ENCODE assay signal across 16 mouse cellular contexts in genomic region chr13:38109081-38109480, GRCm38 (mm10). TPM values are rescaled to one million over a fixed set of nuclear protein-coding genes. Genes with fewer than 3 reads are reported as not detected.
DNase-seq lines count a peak whose midpoint lies in the region.
"Had no signal": no experiment of that assay in that cellular context is flagged by ENCODE, and none has a peak within 500 bp of the region (broad histone marks: within the 10 kb centered on the region; RNA-seq: fewer than 3 reads in every experiment).

No protein-coding gene starts in this region.

- DNase-seq in heart, adult 11 months: peak; percentile 83
- DNase-seq in heart, postnatal 25 days (ENCODE audit: low spot score): no peak
- DNase-seq in ES-CJ7 (ENCODE audit: low read depth, low spot score) (peak; percentile 97), ZHBTc4 (ENCODE audit: low read depth, low spot score) (peak; percentile 97)
- DNase-seq in adrenal gland, postnatal 14 days: no peak
- DNase-seq in right cerebral cortex, postnatal 25 days: no peak
- no peak for DNase-seq in right cerebral cortex, postnatal 14 days
- DNase-seq: adrenal gland, postnatal 10 days; cerebellum, adult 11 months; cerebellum, adult 2 months; cerebellum, adult 9-11 months; cerebellum, postnatal 25 days; embryo, embryonic 11 days; gastrocnemius, postnatal 10 days; gastrocnemius, postnatal 36 days; heart, postnatal 36 days had no signal

- intact Hi-C loops in heart, postnatal 25 days (cut with DNase I): no loop called here

RNA-seq across cellular contexts. Expression of gene Dsp, which starts 42.0 kb away (rescaled TPM):
- 100 to 1,000 TPM; 435 to 451 TPM for total RNA-seq in heart, postnatal 25 days (2021)
- total RNA-seq in adrenal gland, postnatal 14 days (2021): 0.94 and 3.7 TPM in 2 replicates

Comparison
In these comparisons a context has a peak if more than half of its experiments do, and no peak if none do; other contexts are left out.
1. DNase-seq: peak in heart, adult 11 months (single experiment), ES-CJ7 (single experiment) and ZHBTc4 (single experiment); none in heart, postnatal 25 days (single experiment), adrenal gland, postnatal 14 days (single experiment), right cerebral cortex, postnatal 25 days (single experiment) and right cerebral cortex, postnatal 14 days (single experiment).
2. RNA of gene Dsp, which starts 42.0 kb away (total RNA-seq): 435 to 451 TPM in heart, postnatal 25 days; 0.94 to 3.7 TPM in adrenal gland, postnatal 14 days; every median in the first group is over 10 times any median in the second.